Mouse (Mus musculus) left cerebral cortex, postnatal 4 days (tissue): ENCODE measurements around the gene Tnfrsf8. TPM values are rescaled to one million over a fixed set of nuclear protein-coding genes. Genes with fewer than 3 reads are reported as not detected.

Experiments
- DNase-seq: peaks from one replicate; pipeline ENCODE4 v3.0.0-alpha.2; 2022
- intact Hi-C: fragments of 180-260 bp; cut with DNase I; formaldehyde crosslinking; loops from one replicate; pipeline ENCODE4 v1.15.1; 2025
- total RNA-seq, 2 experiments: library from RNA; stranded (reverse); gene quantifications; 2 replicates each; pipeline ENCODE4 v1.2.3; 2021

Tnfrsf8 gene
- total RNA-seq, 2 experiments from 2014 or later = 0.38 to 1.3 TPM

DNA sequence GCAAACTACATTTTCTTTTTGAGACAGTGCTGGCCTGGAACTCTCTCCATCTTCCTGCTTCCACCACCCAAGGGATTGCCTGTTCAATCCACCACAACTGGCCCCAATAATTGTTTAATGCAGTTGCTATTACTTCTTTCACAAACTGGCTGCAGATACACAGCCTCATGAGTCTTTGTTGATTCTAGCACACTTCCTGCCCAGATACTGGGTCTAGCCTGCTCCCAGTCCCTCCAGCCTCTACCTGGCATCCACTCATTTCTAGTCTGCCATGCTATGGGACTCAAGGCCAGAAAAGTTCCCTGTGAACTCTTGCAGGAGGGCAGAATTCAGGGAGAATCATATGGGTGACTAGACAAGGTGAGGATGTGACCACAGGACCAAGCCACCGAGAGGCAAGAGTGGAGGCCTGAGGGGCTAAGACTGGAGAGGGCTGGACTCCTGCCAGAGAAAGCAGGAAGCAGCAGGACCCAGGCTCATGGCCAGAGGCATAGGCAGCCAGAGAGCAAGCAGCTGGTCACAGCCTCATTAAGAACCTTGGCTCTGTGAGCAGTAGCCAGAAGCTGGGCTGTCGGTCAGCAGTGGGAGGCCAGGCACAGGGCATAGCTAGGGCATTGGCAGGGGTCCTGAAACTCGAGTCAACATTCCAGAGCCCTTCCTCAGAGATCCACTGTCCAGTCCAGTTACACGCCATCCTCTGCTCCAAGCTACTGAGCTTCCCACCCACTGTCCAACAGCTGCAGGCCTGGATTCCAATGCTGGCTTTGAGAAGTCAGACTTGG lies 75.7 kb downstream of the Tnfrsf8 start:
- DNase-seq = peak; percentile 86
- intact Hi-C loops = no loop called here

GRCm38 (mm10) chr4:145236027-145236426 lies 78.9 kb downstream of the Tnfrsf8 start:
- DNase-seq = no peak

GRCm38 (mm10) chr4:145233487-145234228 lies 81.3 kb downstream of the Tnfrsf8 start:
- intact Hi-C loops = no loop called here
- no peak for DNase-seq

More at GRCm38 (mm10) chr4:145236027-145236426, 78.9 kb downstream of the Tnfrsf8 start:
- intact Hi-C loops = no loop called here

DNA sequence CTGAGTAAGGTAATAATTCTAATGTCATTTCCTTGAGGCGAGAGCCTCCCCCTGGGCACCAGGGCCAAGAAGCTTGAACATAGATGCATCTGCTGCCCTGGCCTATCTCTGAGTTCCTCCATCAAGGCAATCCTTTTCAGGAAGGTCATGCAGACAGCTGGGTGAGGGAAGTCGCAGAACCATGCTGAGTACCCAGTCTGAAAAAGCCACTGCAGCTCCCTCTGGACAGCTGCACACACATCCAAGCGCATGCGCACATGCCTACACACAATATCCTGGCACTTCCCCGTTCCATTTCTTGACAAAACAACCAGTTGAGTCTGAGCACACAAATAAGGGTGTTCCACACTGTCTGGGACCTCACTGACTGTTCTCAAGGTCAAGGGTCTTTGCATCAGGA lies 83.2 kb downstream of the Tnfrsf8 start:
- DNase-seq = no peak
- intact Hi-C loops = no loop called here

DNA sequence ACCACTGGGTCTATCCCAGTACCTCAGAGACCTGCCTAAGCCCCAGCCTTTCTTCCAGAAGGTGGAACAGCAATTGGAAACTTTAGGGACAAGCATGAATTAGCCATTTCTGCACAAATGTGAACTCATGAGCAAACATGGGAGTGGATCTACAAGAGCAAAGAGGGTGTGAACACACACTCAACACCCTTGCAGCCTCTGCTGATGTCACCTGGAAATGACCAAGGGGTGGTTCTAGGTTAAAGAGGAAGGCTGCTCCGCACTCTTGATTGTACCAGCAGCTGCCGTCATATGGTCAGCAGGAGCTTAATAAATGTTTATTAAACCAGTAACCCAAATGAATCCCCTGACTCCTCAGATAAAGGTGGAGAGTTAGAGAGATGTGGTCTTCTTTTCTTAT lies 84.3 kb downstream of the Tnfrsf8 start:
- intact Hi-C loops = no loop called here

GRCm38 (mm10) chr4:145229524-145230163 lies 85.3 kb downstream of the Tnfrsf8 start:
- no peak for DNase-seq

More for the DNA sequence above, 84.3 kb downstream of the Tnfrsf8 start:
- no peak for DNase-seq

GRCm38 (mm10) chr4:145229051-145229450 lies 85.9 kb downstream of the Tnfrsf8 start:
- intact Hi-C loops = no loop called here
- DNase-seq = no peak

More at GRCm38 (mm10) chr4:145229524-145230163, 85.3 kb downstream of the Tnfrsf8 start:
- intact Hi-C loops = no loop called here

DNA sequence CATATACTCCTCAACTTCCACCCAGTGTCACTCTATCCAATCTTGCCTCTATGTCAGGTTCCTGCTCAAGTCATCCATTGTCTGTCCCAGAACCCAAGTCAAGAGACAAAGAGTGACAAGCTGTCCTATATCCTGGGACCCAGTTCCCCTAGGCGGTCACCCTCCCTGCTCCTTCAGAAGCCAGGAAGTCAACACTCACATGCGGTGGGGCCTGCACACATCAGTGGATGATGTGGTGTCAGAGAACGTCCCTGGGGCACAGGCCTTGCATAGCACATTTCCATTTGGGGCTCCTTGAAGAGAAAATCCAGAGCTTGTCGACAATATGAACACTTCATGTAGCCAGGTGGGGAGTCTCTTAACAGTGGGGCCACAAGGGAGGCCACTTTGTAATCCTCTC lies 90.4 kb downstream of the Tnfrsf8 start:
- intact Hi-C loops = no loop called here

GRCm38 (mm10) chr4:145222064-145222463 lies 92.9 kb downstream of the Tnfrsf8 start:
- intact Hi-C loops = no loop called here

More for the DNA sequence above, 90.4 kb downstream of the Tnfrsf8 start:
- DNase-seq = no peak

GRCm38 (mm10) chr4:145221379-145221778 lies 93.6 kb downstream of the Tnfrsf8 start:
- intact Hi-C loops = no loop called here
- no peak for DNase-seq

More at GRCm38 (mm10) chr4:145222064-145222463, 92.9 kb downstream of the Tnfrsf8 start:
- DNase-seq = no peak

DNA sequence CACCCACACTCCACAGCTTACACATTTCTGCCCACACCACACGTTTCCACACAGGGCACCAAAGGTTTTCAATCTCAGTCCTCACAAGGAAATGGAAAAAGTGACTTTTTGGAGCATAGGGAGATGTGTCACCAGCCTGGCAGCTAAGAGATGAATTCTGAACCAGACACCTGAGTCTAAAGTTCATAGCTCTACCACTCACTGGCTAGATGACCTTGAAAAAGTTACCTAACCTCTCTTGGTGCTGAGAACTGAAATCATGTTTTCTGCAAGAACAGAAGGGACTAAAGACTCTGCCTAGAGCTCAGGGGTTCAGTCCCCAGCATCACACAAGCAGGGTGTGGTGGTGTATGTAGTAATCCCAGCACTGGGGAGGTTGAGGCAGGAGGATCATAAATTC lies 95.0 kb downstream of the Tnfrsf8 start:
- no peak for DNase-seq
- intact Hi-C loops = no loop called here

- DNase-seq = no peak
- intact Hi-C loops = no loop called here
Observed at GRCm38 (mm10) chr4:145219240-145219985, 95.6 kb downstream of the Tnfrsf8 start.

DNA sequence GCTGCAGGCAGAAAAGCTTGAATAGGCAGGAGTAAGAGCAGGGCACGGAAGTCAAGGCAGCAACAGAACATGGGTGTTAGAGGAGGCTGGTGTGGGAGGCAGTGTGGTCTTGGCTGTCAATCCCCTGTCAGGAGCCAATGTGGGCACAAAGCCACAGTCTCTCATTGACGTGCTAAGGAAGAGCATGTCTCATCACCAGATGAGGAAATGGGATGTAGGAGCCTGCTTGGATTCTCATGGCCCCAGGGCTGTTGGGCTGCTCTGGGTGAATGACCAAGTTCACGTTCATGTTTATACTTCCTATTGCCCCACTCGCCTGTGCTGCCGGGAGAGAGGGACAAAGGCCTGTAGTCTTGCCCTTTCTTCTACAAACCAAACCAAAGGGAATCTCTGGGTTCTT lies 97.1 kb downstream of the Tnfrsf8 start:
- intact Hi-C loops = loop anchor here (2.0 kb wide), 1 partner anchor 65 kb away; no protein-coding TSS in a partner anchor
- DNase-seq = peak; percentile 13

Other genes starting within 250 kb of the Tnfrsf8 start
- gene Vps13d, start 120.2 kb downstream of the Tnfrsf8 start, total RNA-seq = 10 to 100 TPM; 50.3 to 51.0 TPM
- gene Tnfrsf1b, start 68.3 kb downstream of the Tnfrsf8 start, total RNA-seq = 1 to 10 TPM; 2.4 to 2.9 TPM
- gene Zfp990, start 195.6 kb upstream of the Tnfrsf8 start, total RNA-seq = 1 to 10 TPM; 1.4 to 1.8 TPM